Mouse (Mus musculus): ENCODE measurements around the gene Pcmt1.
"Not testable (repeated sequence)": the region's sequence is repeated elsewhere in the genome, so short reads cannot be mapped to it uniquely, and the experiment has no call there.

- not testable (repeated sequence) for TF ChIP-seq CTCF (IDR thresholded peaks at IDR 0.05; ENCODE audit: extremely low read depth, insufficient read depth, insufficient read length, insufficient replicate concordance); POLR2A (IDR thresholded peaks at IDR 0.05; ENCODE audit: low read depth, low read length)
These were observed 68.7 kb downstream of the Pcmt1 start for GRCm38 (mm10) chr10:7612210-7612609.
